Mouse (Mus musculus) ES-Bruce4 (cell line): ENCODE results near the gene Hmx3. TPM values are rescaled to one million over a fixed set of nuclear protein-coding genes. Genes with fewer than 3 reads are reported as not detected.

Experiments used
- H3K27ac ChIP-seq: 2 replicates; pipeline ENCODE4 v1.5.1; 2012; ENCODE audit warnings: low read length, inconsistent platforms; ENCODE audit not compliant: insufficient read depth
- H3K27me3 ChIP-seq: 2 replicates; pipeline ENCODE4 v1.6.1; 2012; ENCODE audit warnings: mild to moderate bottlenecking, low read length, inconsistent platforms; ENCODE audit not compliant: control insufficient read depth, poor library complexity, insufficient read depth, severe bottlenecking
- H3K36me3 ChIP-seq: 2 replicates; pipeline ENCODE4 v1.6.1; 2012; ENCODE audit warnings: inconsistent platforms, mild to moderate bottlenecking, low read length, moderate library complexity; ENCODE audit not compliant: control insufficient read depth, poor library complexity, insufficient read depth, severe bottlenecking
- H3K4me1 ChIP-seq: one replicate; pipeline ENCODE4 v1.8.1; 2011; ENCODE audit warnings: low read length; ENCODE audit not compliant: control insufficient read depth, insufficient read depth
- H3K4me3 ChIP-seq: 2 replicates; pipeline ENCODE4 v1.5.1; 2011; ENCODE audit warnings: low read depth, mild to moderate bottlenecking, low read length
- H3K9ac ChIP-seq: 2 replicates; pipeline ENCODE4 v1.6.1; 2012; ENCODE audit warnings: low read depth, mild to moderate bottlenecking, inconsistent platforms; ENCODE audit not compliant: poor library complexity, severe bottlenecking
- H3K9me3 ChIP-seq: replicated peaks from 2 replicates; pipeline ENCODE4 v1.6.1; 2012; ENCODE audit warnings: mild to moderate bottlenecking, low read length, inconsistent platforms; ENCODE audit not compliant: control insufficient read depth, poor library complexity, insufficient read depth, severe bottlenecking
- CTCF ChIP-seq: IDR thresholded peaks from one replicate; pipeline ENCODE4 v1.8.1; 2011; ENCODE audit warnings: low read depth, low read length
- EP300 ChIP-seq: IDR thresholded peaks from 2 replicates; pipeline ENCODE4 v1.6.1; 2011; ENCODE audit warnings: low read depth, low read length; ENCODE audit not compliant: insufficient read depth
- POLR2A ChIP-seq: IDR thresholded peaks from one replicate; pipeline ENCODE4 v1.8.1; 2011; ENCODE audit warnings: low read length; ENCODE audit not compliant: insufficient read depth
- polyA plus RNA-seq: library from polyadenylated mRNA; stranded (reverse); fragments of >200 nt; gene quantifications from 2 replicates; pipeline ENCODE4 v1.2.4, GENCODE M21; 2011; ENCODE audit warnings: low read depth; ENCODE audit not compliant: missing spikeins, insufficient read depth, insufficient read length

Gene Hmx3
- polyA plus RNA-seq, 1 experiment = not detected

DNA sequence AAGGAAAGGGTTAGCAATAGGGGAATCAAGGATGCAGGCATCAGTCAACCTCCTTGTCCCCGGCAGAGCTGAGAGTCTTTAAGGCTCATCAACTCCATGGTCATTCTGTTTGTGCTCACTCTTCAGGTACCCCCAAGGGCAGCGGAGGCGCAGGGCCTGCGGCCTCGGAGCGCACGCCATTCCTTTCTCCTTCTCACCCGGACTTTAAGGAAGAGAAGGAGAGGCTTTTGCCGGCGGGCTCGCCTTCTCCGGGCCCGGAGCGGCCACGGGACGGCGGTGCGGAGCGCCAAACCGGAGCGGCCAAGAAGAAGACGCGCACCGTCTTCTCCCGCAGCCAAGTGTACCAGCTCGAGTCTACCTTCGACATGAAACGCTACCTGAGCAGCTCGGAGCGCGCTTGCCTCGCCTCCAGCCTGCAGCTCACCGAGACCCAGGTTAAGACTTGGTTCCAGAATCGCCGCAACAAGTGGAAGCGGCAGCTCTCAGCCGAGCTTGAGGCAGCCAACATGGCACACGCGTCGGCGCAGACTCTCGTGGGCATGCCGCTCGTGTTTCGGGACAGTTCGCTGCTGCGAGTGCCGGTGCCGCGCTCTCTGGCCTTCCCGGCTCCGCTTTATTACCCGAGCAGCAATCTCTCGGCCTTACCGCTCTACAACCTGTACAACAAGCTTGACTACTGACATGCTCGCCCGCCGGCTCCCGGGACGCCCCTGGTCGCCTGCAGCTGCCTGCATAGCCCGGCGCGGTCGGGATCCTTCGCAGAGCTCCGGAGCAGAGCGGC, 12.8 kb downstream of the Hmx3 start:
- no peak overlapping the region for H3K27ac ChIP-seq
- TF ChIP-seq POLR2A (no peak), EP300 (no peak), CTCF (no peak)
- H3K9ac ChIP-seq = peak overlapping the region; percentile 31
- no peaks in the 10 kb centered on the region for H3K9me3 ChIP-seq
- peak overlapping the region; percentile 52 for H3K4me3 ChIP-seq
- no peaks in the 10 kb centered on the region for H3K4me1 ChIP-seq
- peaks cover 48% of the 10 kb centered on the region for H3K27me3 ChIP-seq
- H3K36me3 ChIP-seq = no peaks in the 10 kb centered on the region

DNA sequence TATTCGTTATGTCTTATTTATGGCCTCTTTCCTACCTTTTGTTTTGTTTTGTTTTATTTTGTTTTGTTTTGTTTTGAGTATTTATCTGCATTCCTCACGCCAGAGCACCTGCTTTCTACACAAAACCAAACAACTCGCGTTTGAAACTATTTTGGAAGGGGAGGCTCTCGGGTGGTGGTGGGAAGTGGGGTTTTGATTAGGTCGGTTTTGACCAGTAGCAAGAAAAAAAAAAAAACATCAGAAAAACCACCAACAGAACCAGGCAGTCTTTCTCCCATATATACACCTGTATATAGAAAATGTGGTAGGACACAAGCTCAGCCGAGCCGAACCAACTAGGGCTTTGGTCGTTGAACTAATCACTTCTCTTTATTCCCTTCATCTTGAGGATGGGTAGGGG, 13.4 kb downstream of the Hmx3 start:
- peaks cover 46% of the 10 kb centered on the region for H3K27me3 ChIP-seq
- no peak for TF ChIP-seq CTCF
- no peak for TF ChIP-seq EP300
- no peak for TF ChIP-seq POLR2A
- no peak overlapping the region for H3K4me3 ChIP-seq
- no peaks in the 10 kb centered on the region for H3K36me3 ChIP-seq
- H3K27ac ChIP-seq = no peak overlapping the region
- H3K9me3 ChIP-seq = no peaks in the 10 kb centered on the region
- peak overlapping the region; percentile 31; the same call in 1 of the 2 replicates for H3K9ac ChIP-seq
- no peaks in the 10 kb centered on the region for H3K4me1 ChIP-seq

- Histone ChIP-seq H3K9me3 (no peaks in the 10 kb centered on the region), H3K4me3 (peak overlapping the region; percentile 41), H3K27me3 (peaks cover 41% of the 10 kb centered on the region), H3K36me3 (peaks cover under 1% of the 10 kb centered on the region), H3K4me1 (no peaks in the 10 kb centered on the region), H3K9ac (peak overlapping the region; percentile 46), H3K27ac (no peak overlapping the region)
- no peak for TF ChIP-seq CTCF
- TF ChIP-seq EP300 = no peak
- no peak for TF ChIP-seq POLR2A
Observed at GRCm38 (mm10) chr7:131556541-131557271, 14.0 kb downstream of the Hmx3 start.

DNA sequence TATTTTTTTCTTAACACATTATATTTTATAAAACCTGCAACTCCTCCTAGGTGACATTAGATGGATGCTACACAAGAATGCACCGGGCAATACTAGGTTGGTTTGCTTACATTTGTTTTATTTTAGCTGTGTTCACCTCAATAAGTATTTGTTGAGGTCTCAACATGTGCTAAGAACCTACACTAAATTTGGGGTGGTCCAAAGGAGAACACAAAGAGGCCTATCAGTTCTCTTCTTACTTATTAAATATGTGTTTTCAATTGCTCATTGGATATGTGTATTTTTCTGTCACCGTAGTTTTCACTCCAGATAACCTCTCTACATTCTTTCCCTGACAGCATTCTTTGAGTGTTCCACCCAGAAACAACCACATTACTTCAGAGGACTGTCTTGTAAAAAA, 15.1 kb downstream of the Hmx3 start:
- peaks cover 7% of the 10 kb centered on the region for H3K36me3 ChIP-seq
- no peaks in the 10 kb centered on the region for H3K9me3 ChIP-seq
- H3K4me3 ChIP-seq = no peak overlapping the region
- TF ChIP-seq POLR2A (no peak), EP300 (no peak), CTCF (no peak)
- no peak overlapping the region for H3K27ac ChIP-seq
- peaks cover 31% of the 10 kb centered on the region for H3K27me3 ChIP-seq
- H3K4me1 ChIP-seq = no peaks in the 10 kb centered on the region
- no peak overlapping the region for H3K9ac ChIP-seq

GRCm38 (mm10) chr7:131559986-131560696, 17.5 kb downstream of the Hmx3 start, which contains the start of gene Bub3:
Gene Bub3 (plus strand): TSS chr7:131560222.
- TF ChIP-seq POLR2A (peak; percentile 66), CTCF (no peak)
- Histone ChIP-seq H3K9me3 (no peaks in the 10 kb centered on the region), H3K4me1 (no peaks in the 10 kb centered on the region), H3K9ac (peak within 1 kb of the TSS; percentile 78), H3K36me3 (peaks cover 30% of the 10 kb centered on the region), H3K4me3 (peak within 1 kb of the TSS; percentile 85), H3K27ac (peak within 1 kb of the TSS; percentile 7; the same call in 1 of the 2 replicates), H3K27me3 (peaks cover 16% of the 10 kb centered on the region)
